Mouse (Mus musculus): ENCODE data around the gene Psors1c2.

Gene Psors1c2

GRCm38 (mm10) chr17:35557351-35557750, 24.4 kb downstream of the Psors1c2 start:
- no peak for DNase-seq (ENCODE audit: low spot score)

- DNase-seq (ENCODE audit: low spot score) = no peak
Measured at GRCm38 (mm10) chr17:35558216-35558615, 25.2 kb downstream of the Psors1c2 start.

- no peak for DNase-seq (ENCODE audit: low spot score)
Measured at GRCm38 (mm10) chr17:35567150-35567549, 34.1 kb downstream of the Psors1c2 start, which contains the start of gene 2300002M23Rik. 2300002M23Rik (plus strand) TSS chr17:35567450.

GRCm38 (mm10) chr17:35567767-35568166, 34.8 kb downstream of the Psors1c2 start:
- DNase-seq (ENCODE audit: low spot score) = no peak

- DNase-seq (ENCODE audit: low spot score) = no peak
Measured at GRCm38 (mm10) chr17:35569091-35569944, 36.3 kb downstream of the Psors1c2 start.

- DNase-seq (ENCODE audit: low spot score) = no peak
Measured at GRCm38 (mm10) chr17:35570836-35571235, 37.8 kb downstream of the Psors1c2 start.

- no peak for DNase-seq (ENCODE audit: low spot score)
Measured at GRCm38 (mm10) chr17:35571477-35571876, 38.5 kb downstream of the Psors1c2 start.

GRCm38 (mm10) chr17:35578211-35578610, 45.2 kb downstream of the Psors1c2 start:
- peak; percentile 81 for DNase-seq (ENCODE audit: low spot score)

- no peak for DNase-seq (ENCODE audit: low spot score)
Measured at GRCm38 (mm10) chr17:35582900-35583299, 49.9 kb downstream of the Psors1c2 start.

All from ovary, postnatal 14 days (tissue).